In genomic region chr10:67917356-67917755, GRCm38 (mm10) we compare ENCODE assay signal across 26 mouse cellular contexts. TPM values are rescaled to one million over a fixed set of nuclear protein-coding genes. Genes with fewer than 3 reads are reported as not detected.
"Had no signal": no experiment of that assay in that cellular context is flagged by ENCODE, and none has a peak within 500 bp of the region (broad histone marks: within the 10 kb centered on the region; RNA-seq: fewer than 3 reads in every experiment).

No protein-coding gene starts in this region.

- H3K4me1 ChIP-seq: heart, embryonic 12.5 days; hindbrain, embryonic 12.5 days; intestine, embryonic 15.5 days; liver, embryonic 13.5 days; liver, embryonic 15.5 days had no signal

- H3K4me3 ChIP-seq: gastrocnemius, adult 2 months; heart, adult 2 months; heart, embryonic 12.5 days; hindbrain, embryonic 10.5 days; hindbrain, embryonic 12.5 days; intestine, embryonic 15.5 days; limb, embryonic 10.5 days; limb, embryonic 12.5 days; liver, embryonic 13.5 days; liver, embryonic 15.5 days had no signal

- H3K36me3 ChIP-seq: heart, embryonic 12.5 days; hindbrain, embryonic 10.5 days; hindbrain, embryonic 12.5 days; intestine, embryonic 15.5 days; limb, embryonic 10.5 days; limb, embryonic 12.5 days; liver, embryonic 13.5 days; liver, embryonic 15.5 days had no signal

- H3K27me3 ChIP-seq: heart, embryonic 12.5 days; hindbrain, embryonic 12.5 days; limb, embryonic 12.5 days had no signal

- ATAC-seq: inflammation-experienced regulatory T-cells, adult 6 months; intestine, embryonic 15.5 days; intestine, postnatal 0 days had no signal

- H3K9ac ChIP-seq: heart, embryonic 12.5 days; hindbrain, embryonic 12.5 days; hindbrain, embryonic 14.5 days; intestine, embryonic 15.5 days; limb, embryonic 12.5 days; liver, embryonic 13.5 days; liver, embryonic 15.5 days had no signal

- DNase-seq: gastrocnemius, adult 2 months; gastrocnemius, postnatal 10 days; gastrocnemius, postnatal 25 days; heart, adult 2 months; heart, postnatal 10 days; heart, postnatal 4 days; kidney, adult 18-20 months; kidney, adult 8-10 months; kidney, postnatal 10 days; kidney, postnatal 25 days; kidney, postnatal 4 days; layer of hippocampus, adult 9-11 months; liver; liver, embryonic 13.5 days had no signal

- H3K4me2 ChIP-seq: heart, embryonic 12.5 days; hindbrain, embryonic 12.5 days; hindbrain, embryonic 14.5 days; intestine, embryonic 15.5 days; limb, embryonic 12.5 days; liver, embryonic 11.5 days; liver, embryonic 13.5 days; liver, embryonic 15.5 days had no signal

- H3K27ac ChIP-seq: gastrocnemius, adult 2 months; heart, adult 2 months; hindbrain, embryonic 10.5 days; hindbrain, embryonic 12.5 days; hindbrain, embryonic 14.5 days; intestine, embryonic 15.5 days; limb, embryonic 10.5 days; limb, embryonic 12.5 days; liver, embryonic 13.5 days; liver, embryonic 15.5 days had no signal

- H3K9me3 ChIP-seq: heart, embryonic 12.5 days; hindbrain, embryonic 10.5 days; hindbrain, embryonic 12.5 days; intestine, embryonic 15.5 days; limb, embryonic 10.5 days; liver, embryonic 13.5 days; liver, embryonic 15.5 days had no signal

RNA-seq across cellular contexts. Expression of gene Zfp365, which starts 4.9 kb away (rescaled TPM):
- total RNA-seq: granulocyte monocyte progenitor cell, adult 5-6 weeks had no signal
